ENCODE assay signal across 8 mouse cellular contexts in the genomic region with DNA sequence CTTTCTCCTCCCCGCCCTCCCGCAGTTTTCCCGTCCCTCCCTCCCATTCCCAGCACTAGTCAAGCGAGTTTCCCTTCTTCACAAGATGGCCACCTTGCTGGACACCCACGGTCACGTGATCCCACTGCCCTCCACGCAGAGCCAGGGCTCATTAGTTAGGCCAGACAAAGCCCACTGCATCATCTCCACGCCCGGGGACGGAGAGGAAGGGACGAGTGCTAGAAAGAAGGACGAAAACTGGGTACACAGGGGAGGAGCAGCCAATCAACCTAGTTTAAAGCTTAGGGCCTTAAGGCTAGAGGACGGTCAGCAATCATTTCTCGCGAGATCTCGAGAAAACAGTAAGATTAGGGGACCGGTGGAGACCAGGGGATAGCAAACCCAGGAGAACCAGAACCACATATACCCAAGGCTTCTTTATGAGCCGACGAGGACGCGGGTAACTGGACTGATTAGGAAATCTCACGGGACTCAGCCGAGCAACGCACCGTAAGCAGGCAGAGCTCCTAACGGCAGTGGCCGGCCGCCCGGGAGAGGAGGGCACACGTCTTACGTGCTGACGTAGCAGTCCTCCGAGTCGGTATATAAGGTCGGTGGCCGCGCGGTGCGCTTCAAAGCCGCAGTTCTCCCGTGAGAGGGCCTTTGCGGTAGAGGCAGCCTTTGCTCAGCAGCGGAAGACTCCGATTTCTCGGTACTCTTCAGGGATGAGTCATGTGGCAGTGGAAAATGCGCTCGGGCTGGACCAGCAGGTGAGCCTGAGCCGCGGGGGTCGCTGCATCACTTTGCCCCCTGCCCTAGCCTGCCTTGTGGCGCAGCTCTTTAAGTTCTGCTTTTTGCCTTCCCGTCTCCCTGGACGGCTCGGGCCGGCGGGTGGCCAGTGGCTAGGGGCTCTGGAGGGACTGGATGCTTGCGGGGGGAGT. TPM values are rescaled to one million over a fixed set of nuclear protein-coding genes. Genes with fewer than 3 reads are reported as not detected.
DNase-seq lines count a peak whose midpoint lies in the region; ATAC-seq and TF ChIP-seq lines count a peak whose summit lies in the region.

A gene (plus strand): TSS at position 562 of the 920 bp plus-strand sequence.

- H3K4me3 ChIP-seq in gastrocnemius, adult 2 months = peak within 1 kb of the TSS; percentile 93
- peak within 1 kb of the TSS; percentile 90 for H3K4me3 ChIP-seq in hindbrain, postnatal 0 days (ENCODE audit: low read length)
- H3K4me3 ChIP-seq in left cerebral cortex, adult 2 months = peak within 1 kb of the TSS; percentile 96

- no peaks in the 10 kb centered on the region for H3K4me1 ChIP-seq in hindbrain, postnatal 0 days (ENCODE audit: insufficient read depth, low read length)

- H3K9ac ChIP-seq in hindbrain, postnatal 0 days (replicated peaks; ENCODE audit: low read length) = peak within 1 kb of the TSS; percentile 97

- H3K27ac ChIP-seq in gastrocnemius, adult 2 months = peak within 1 kb of the TSS; percentile 100
- H3K27ac ChIP-seq in hindbrain, postnatal 0 days = peak within 1 kb of the TSS; percentile 99
- peak within 1 kb of the TSS; percentile 100 for H3K27ac ChIP-seq in left cerebral cortex, adult 2 months

- TF ChIP-seq CTCF in gastrocnemius, adult 2 months (IDR thresholded peaks at IDR 0.05) = no peak
- no peak; the same call in 1 of the 2 replicates for TF ChIP-seq CTCF in hindbrain, postnatal 0 days (IDR thresholded peaks at IDR 0.05; ENCODE audit: low read depth)
- TF ChIP-seq CTCF in left cerebral cortex, adult 2 months (IDR thresholded peaks at IDR 0.05) = no peak; the same call in 1 of the 2 replicates

- peak within 1 kb of the TSS; percentile 68 for H3K4me2 ChIP-seq in hindbrain, postnatal 0 days (ENCODE audit: low read depth, low read length)

- no peaks in the 10 kb centered on the region for H3K9me3 ChIP-seq in hindbrain, postnatal 0 days (ENCODE audit: low read length)

- DNase-seq in T-cell, adult 2 months (ENCODE audit: low spot score) = peak; percentile 88
- DNase-seq in cerebellum, postnatal 4 days (ENCODE audit: low spot score in 2 of 2) = peak; percentile 70 to 95
- peak; percentile 93 for DNase-seq in gastrocnemius, adult 2 months
- DNase-seq in hindbrain, postnatal 0 days (ENCODE audit: low spot score) = peak; percentile 96
- DNase-seq in left cerebral cortex, adult 2 months (ENCODE audit: extremely low spot score in 1 of 2, low spot score in 2 of 2) = peak; percentile 86 to 93
- DNase-seq in right cerebral cortex, adult 2 months (ENCODE audit: low spot score in 2 of 2) = peak; percentile 84 to 94
- DNase-seq in urinary bladder, postnatal 14 days (ENCODE audit: low spot score) = peak; percentile 87

- under 1% methylated on average over 57 of the region's 57 CpGs for WGBS in hindbrain, postnatal 0 days

- intact Hi-C loops in gastrocnemius, adult 2 months (cut with DNase I) = loop anchor here (1.0 to 10.0 kb wide), 3 partner anchors 36 to 182 kb away; no protein-coding TSS in a partner anchor
- intact Hi-C loops in left cerebral cortex, adult 2 months (cut with DNase I) = loop anchor here (1.0 to 10.0 kb wide), 6 partner anchors 38 to 404 kb away; no protein-coding TSS in a partner anchor

- H3K36me3 ChIP-seq in hindbrain, postnatal 0 days (ENCODE audit: insufficient read depth, low read length) = no peaks in the 10 kb centered on the region

- peak; percentile 94 for ATAC-seq in hindbrain, postnatal 0 days
- peak; percentile 84 for ATAC-seq in megakaryocyte, adult 5-6 weeks (ENCODE audit: poor library complexity, severe bottlenecking)

- H3K27me3 ChIP-seq in hindbrain, postnatal 0 days (ENCODE audit: insufficient read depth, low read length) = no peaks in the 10 kb centered on the region

RNA-seq across cellular contexts. Expression of the gene that starts here (rescaled TPM):
- total RNA-seq in gastrocnemius, adult 2 months (2021) = 100 to 1,000 TPM; 138 to 199 TPM
- total RNA-seq in hindbrain, postnatal 0 days (2014; rRNA removed) = 92.2 and 103 TPM in 2 replicates
- 91.7 and 110 TPM in 2 replicates for polyA plus RNA-seq in hindbrain, postnatal 0 days (2015; fragmentation: Nextera tagmentation; extraction: Ambion mirVana)
- total RNA-seq in left cerebral cortex, adult 2 months (2021) = 100 to 1,000 TPM; 172 to 190 TPM
- total RNA-seq in megakaryocyte, adult 5-6 weeks (2015) = 177 and 179 TPM in 2 replicates
- total RNA-seq in megakaryocyte, adult 5-6 weeks (2017) = 384 and 435 TPM in 2 replicates

Comparison
In these comparisons a context has a peak if more than half of its experiments do, and no peak if none do; other contexts are left out.
1. Peak in every context shown above with its lines: DNase-seq, ATAC-seq, H3K4me3 ChIP-seq and H3K27ac ChIP-seq.